Mouse (Mus musculus): ENCODE data around the gene Coro1a. TPM values are rescaled to one million over a fixed set of nuclear protein-coding genes. Genes with fewer than 3 reads are reported as not detected.

Gene Coro1a
- total RNA-seq, 2 experiments from 2014 or later, result 15.5 to 18.9 TPM

Other genes with a start within 250 kb of the Coro1a start
- 100 to 1,000 TPM in 1 of 2 experiments, 10 to 100 TPM in 1; 56.9 to 145 TPM for gene Atp2a1, start 244.7 kb downstream of the Coro1a start, total RNA-seq (2021)
- gene Sh2b1, start 232.4 kb downstream of the Coro1a start, total RNA-seq (2021), result 10 to 100 TPM; 59.2 to 60.9 TPM
- 100 to 1,000 TPM; 158 to 166 TPM for gene Tufm, start 220.4 kb downstream of the Coro1a start, total RNA-seq (2021)
- 100 to 1,000 TPM; 109 to 127 TPM for gene Atxn2l, start 204.3 kb downstream of the Coro1a start, total RNA-seq (2021)
- gene Eif3c, start 141.4 kb downstream of the Coro1a start, total RNA-seq (2021), result 100 to 1,000 TPM; 255 to 260 TPM
- 1 to 10 TPM; 1.1 to 1.2 TPM for gene Apobr, start 122.8 kb downstream of the Coro1a start, total RNA-seq (2021)
- 10 to 100 TPM; 30.7 to 32.1 TPM for gene Cln3, start 122.0 kb downstream of the Coro1a start, total RNA-seq (2021)
- gene Il27, start 112.8 kb downstream of the Coro1a start, total RNA-seq (2021), result not detected
- gene Nupr1, start 76.9 kb downstream of the Coro1a start, total RNA-seq (2021), result 10 to 100 TPM in 1 of 2 experiments, 1 to 10 TPM in 1; 7.5 to 15.3 TPM
- 10 to 100 TPM; 30.4 to 33.5 TPM for gene Sgf29, start 58.5 kb downstream of the Coro1a start, total RNA-seq (2021)
- gene Sult1a1, start 31.4 kb downstream of the Coro1a start, total RNA-seq (2021), result 10 to 100 TPM; 24.0 to 45.6 TPM
- gene Bola2, start 12.4 kb downstream of the Coro1a start, total RNA-seq (2021), result 10 to 100 TPM; 85.4 to 98.8 TPM
- gene Slx1b, start 12.0 kb downstream of the Coro1a start, total RNA-seq (2021), result 10 to 100 TPM; 18.4 to 18.9 TPM
- 100 to 1,000 TPM; 162 to 172 TPM for gene Mapk3, start 51.8 kb upstream of the Coro1a start, total RNA-seq (2021)
- gene Gdpd3, start 58.5 kb upstream of the Coro1a start, total RNA-seq (2021), result 1 to 10 TPM; 9.3 to 9.5 TPM
- 100 to 1,000 TPM; 112 to 122 TPM for gene Ypel3, start 69.2 kb upstream of the Coro1a start, total RNA-seq (2021)
- gene Tbx6, start 73.7 kb upstream of the Coro1a start, total RNA-seq (2021), result under 1 TPM; 0.65 to 0.90 TPM
- gene Ppp4c, start 84.7 kb upstream of the Coro1a start, total RNA-seq (2021), result 100 to 1,000 TPM; 134 to 142 TPM
- gene Fam57b, start 89.9 kb upstream of the Coro1a start, total RNA-seq (2021), result 10 to 100 TPM; 16.7 to 18.0 TPM
- gene 4930451I11Rik, start 123.9 kb upstream of the Coro1a start, total RNA-seq (2021), result not detected
- gene Doc2a, start 139.6 kb upstream of the Coro1a start, total RNA-seq (2021), result 1 to 10 TPM; 3.1 to 3.6 TPM
- 10 to 100 TPM; 32.3 to 41.4 TPM for gene Hirip3, start 154.2 kb upstream of the Coro1a start, total RNA-seq (2021)
- 10 to 100 TPM; 49.7 to 51.9 TPM for gene Ino80e, start 154.6 kb upstream of the Coro1a start, total RNA-seq (2021)
- gene Taok2, start 176.9 kb upstream of the Coro1a start, total RNA-seq (2021), result 100 to 1,000 TPM; 104 to 108 TPM
- gene Tmem219, start 215.1 kb upstream of the Coro1a start, total RNA-seq (2021), result 10 to 100 TPM; 34.9 to 39.0 TPM
- 10 to 100 TPM; 27.3 to 28.5 TPM for gene Kctd13, start 221.1 kb upstream of the Coro1a start, total RNA-seq (2021)
- 1 to 10 TPM; 3.0 to 3.7 TPM for gene Asphd1, start 241.8 kb upstream of the Coro1a start, total RNA-seq (2021)
- 10 to 100 TPM; 97.6 to 97.9 TPM for gene Sez6l2, start 242.8 kb upstream of the Coro1a start, total RNA-seq (2021)

Data from adrenal gland, postnatal 4 days (tissue).